Mouse (Mus musculus) embryonic facial prominence, embryonic 15.5 days (tissue): Measurements from ENCODE around the gene Rapgef3. TPM values are rescaled to one million over a fixed set of nuclear protein-coding genes. Genes with fewer than 3 reads are reported as not detected.

ENCODE experiments used
- polyA plus RNA-seq: library from polyadenylated mRNA; unstranded; fragments of >200 nt; fragmentation: Nextera tagmentation; extraction: Ambion mirVana; gene quantifications from 2 replicates; pipeline ENCODE4 v1.2.1, GENCODE M21; 2015

Gene Rapgef3
- polyA plus RNA-seq, 1 experiment from 2014 or later = 11.8 TPM

Other genes starting within 250 kb of the Rapgef3 start
- 19.7 and 24.0 TPM in 2 replicates for gene Rpap3, start 62.1 kb downstream of the Rapgef3 start, polyA plus RNA-seq
- gene Endou, start 36.6 kb downstream of the Rapgef3 start, polyA plus RNA-seq = 35.2 and 35.9 TPM in 2 replicates
- 51.2 and 52.7 TPM in 2 replicates for gene Slc48a1, start 10.5 kb upstream of the Rapgef3 start, polyA plus RNA-seq
- gene Hdac7, start 76.5 kb upstream of the Rapgef3 start, polyA plus RNA-seq = 37.6 and 37.9 TPM in 2 replicates
- gene Vdr, start 142.7 kb upstream of the Rapgef3 start, polyA plus RNA-seq = 8.1 and 10.1 TPM in 2 replicates
- 52.6 and 60.8 TPM in 2 replicates for gene Tmem106c, start 196.2 kb upstream of the Rapgef3 start, polyA plus RNA-seq
- gene Col2a1, start 236.7 kb upstream of the Rapgef3 start, polyA plus RNA-seq = 225 and 386 TPM in 2 replicates